Mouse (Mus musculus): ENCODE data around the gene Sec14l2.

- TF ChIP-seq CEBPB (IDR thresholded peaks at IDR 0.05; ENCODE audit: insufficient read depth, poor library complexity, severe bottlenecking) (no peak), E2F4 (IDR thresholded peaks at IDR 0.05; ENCODE audit: insufficient read depth) (no peak), MAX (IDR thresholded peaks at IDR 0.05; ENCODE audit: low read depth) (no peak), MYOD1 (IDR thresholded peaks at IDR 0.05; ENCODE audit: control insufficient read depth in 1 of 3, insufficient read length in 2 of 3, low read depth in 2 of 3) (no peak), USF1 (IDR thresholded peaks at IDR 0.05; ENCODE audit: low read depth) (no peak), POLR2A (IDR thresholded peaks at IDR 0.05; ENCODE audit: insufficient read length, low read depth) (no peak), POLR2AphosphoS2 (IDR thresholded peaks at IDR 0.05; ENCODE audit: insufficient read length, low read depth) (no peak), TCF12 (IDR thresholded peaks at IDR 0.05; ENCODE audit: insufficient read depth, poor library complexity, severe bottlenecking) (no peak), REST (IDR thresholded peaks at IDR 0.05; ENCODE audit: insufficient read depth, insufficient read length) (no peak), MYOG (IDR thresholded peaks at IDR 0.05; ENCODE audit: control insufficient read depth in 1 of 3, insufficient read depth in 1 of 3, insufficient read length in 2 of 3, low read depth in 2 of 3) (no peak)
Observed at GRCm38 (mm10) chr11:4048438-4048837, 74.8 kb downstream of the Sec14l2 start.

All from myocyte (in vitro differentiated cells).